Mouse (Mus musculus) cerebellum, adult 8-10 months (tissue): ENCODE data around the gene Spats2l.

Experiments
- DNase-seq: peaks from one replicate; pipeline ENCODE4 v3.0.0; 2022

The Spats2l gene

DNA sequence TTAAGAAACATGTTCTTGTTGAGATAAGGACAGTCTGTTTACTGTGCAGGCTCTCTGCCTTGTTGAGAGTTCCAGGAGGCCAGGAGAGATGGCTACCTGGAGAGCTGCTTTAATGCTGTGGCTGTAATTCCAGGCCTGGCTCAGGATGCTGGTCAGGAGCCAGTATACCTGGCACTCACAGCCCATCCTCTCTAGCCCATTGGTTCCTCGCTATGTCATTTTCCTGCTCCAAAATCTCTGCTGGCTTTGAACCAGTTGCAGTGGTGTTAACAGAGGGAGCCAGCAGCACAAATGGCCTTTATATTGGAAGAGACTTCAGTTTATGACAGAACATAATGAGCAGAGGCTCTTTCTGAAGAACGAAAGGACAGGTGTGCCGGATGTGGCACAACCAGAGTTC lies 127.5 kb downstream of the Spats2l start:
- DNase-seq, result no peak

DNA sequence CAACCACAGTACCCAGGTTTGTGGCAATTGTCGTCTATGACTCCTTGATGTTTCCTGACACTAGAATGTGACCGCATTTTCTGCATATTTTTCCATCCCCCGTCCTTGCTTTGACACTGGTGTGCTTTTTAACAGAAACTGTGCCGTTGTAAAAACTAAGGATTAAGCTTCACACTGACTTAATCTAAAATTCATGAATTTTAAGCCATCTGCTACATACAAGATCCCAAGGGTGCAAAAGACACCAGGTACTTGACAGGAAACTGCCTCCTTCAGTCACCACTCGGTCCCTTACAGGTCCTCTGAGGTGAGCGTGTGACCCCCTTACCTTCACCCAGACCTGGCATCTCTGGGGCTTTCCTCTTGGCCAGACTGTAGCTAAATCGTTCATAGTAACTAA lies 129.8 kb downstream of the Spats2l start:
- DNase-seq, result no peak

DNA sequence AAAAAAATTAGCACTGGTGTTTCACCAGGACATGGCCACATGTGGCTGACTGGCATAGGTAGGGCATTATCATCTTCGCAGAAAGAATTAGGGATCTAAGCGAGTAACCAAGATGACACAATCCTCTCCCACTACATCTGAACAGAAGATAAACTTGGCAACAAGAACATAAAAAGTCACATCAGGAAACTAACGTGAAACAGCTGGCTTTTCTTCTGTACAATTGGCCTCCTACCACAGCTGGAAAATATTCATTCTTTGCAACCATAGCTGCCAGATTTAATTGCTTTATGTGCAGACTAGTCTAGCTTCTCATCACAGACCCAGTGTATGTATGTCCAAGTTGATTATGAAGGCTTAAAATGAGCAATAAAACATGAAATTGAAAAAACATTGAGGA lies 131.9 kb downstream of the Spats2l start:
- no peak for DNase-seq

DNA sequence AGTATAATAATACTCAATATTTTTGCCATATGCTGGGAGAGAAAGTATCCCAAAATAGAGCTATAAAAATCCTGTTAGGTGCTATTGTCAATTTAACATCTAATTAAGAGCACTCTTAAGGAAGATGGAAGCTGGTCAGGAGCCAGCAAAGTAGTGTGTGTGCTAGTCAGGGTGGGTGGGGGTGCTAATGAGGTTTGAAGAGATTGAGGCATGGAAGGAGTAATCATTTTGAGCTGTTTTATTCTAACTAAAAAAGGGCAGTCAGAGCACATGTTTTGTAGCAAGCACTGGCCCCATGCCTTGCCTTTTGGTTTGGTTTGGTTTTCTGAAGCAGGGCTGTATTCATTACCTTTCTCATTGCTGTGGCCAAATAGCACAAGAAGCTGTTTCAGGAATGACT lies 132.3 kb downstream of the Spats2l start:
- DNase-seq, result no peak

GRCm38 (mm10) chr1:57911561-57911960 lies 137.6 kb downstream of the Spats2l start:
- DNase-seq, result no peak

DNA sequence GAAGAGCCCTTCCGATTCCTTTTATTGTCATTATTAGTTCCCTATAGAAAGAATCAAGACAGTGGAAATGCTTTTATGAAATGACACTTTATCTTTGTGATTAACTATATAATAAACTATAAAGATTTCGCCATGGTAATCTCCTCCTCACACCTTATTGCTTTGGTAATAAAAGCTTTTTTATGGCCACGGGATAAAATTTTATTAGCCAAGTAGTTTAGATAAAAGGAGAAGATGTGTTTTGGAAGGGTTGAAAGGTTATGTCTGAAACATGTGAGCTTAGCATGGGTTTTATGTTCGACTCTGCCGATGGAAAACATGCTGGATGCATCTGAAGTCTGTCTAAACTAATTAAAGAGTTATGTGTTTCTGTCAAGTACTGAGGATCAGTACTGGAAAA lies 143.4 kb downstream of the Spats2l start:
- no peak for DNase-seq

GRCm38 (mm10) chr1:57918567-57918966 lies 144.6 kb downstream of the Spats2l start:
- DNase-seq, result no peak

- DNase-seq, result no peak
These were observed 160.3 kb downstream of the Spats2l start for GRCm38 (mm10) chr1:57934287-57934686.

- no peak for DNase-seq
These were observed 166.7 kb downstream of the Spats2l start for GRCm38 (mm10) chr1:57940691-57941090.

- DNase-seq, result no peak
These were observed 167.1 kb downstream of the Spats2l start for GRCm38 (mm10) chr1:57941095-57941494.

DNA sequence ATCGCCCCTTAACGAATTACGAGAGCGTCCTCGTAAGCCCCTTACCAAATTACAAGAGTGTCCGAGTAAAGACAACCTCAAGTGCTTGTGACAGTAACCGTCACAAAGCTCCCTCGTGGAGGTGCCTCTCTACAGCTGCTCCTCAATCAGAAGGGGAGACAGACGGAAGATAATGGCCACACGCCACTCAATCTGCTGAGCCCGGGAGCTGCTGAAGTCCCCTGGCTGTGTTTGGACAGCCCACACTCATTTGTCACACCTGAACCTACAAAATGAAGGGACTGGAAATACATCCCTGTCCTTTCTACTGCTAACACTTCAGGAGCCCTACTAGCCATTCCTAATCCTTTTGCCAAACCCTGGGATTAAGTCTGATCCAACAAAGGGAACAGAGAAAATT lies 167.8 kb downstream of the Spats2l start:
- no peak for DNase-seq

DNA sequence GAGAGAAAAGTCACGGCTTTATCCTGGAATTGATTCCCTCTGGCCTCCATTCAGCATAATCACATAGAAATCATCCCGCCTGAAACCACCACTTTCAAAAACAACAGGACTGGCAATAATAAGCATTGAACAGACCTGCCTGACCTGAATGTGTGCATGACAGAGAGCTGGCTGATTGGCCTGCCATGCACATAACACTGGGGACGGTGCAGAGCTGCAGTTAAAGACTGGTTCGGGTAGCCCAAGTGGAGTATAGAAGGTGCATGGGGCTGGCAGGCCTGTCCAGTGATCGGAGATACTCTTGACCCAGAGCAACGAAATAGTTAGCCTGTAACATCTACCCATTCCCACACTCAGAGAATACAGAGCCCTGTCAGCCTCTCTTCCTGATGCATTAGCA lies 168.3 kb downstream of the Spats2l start:
- DNase-seq, result no peak

DNA sequence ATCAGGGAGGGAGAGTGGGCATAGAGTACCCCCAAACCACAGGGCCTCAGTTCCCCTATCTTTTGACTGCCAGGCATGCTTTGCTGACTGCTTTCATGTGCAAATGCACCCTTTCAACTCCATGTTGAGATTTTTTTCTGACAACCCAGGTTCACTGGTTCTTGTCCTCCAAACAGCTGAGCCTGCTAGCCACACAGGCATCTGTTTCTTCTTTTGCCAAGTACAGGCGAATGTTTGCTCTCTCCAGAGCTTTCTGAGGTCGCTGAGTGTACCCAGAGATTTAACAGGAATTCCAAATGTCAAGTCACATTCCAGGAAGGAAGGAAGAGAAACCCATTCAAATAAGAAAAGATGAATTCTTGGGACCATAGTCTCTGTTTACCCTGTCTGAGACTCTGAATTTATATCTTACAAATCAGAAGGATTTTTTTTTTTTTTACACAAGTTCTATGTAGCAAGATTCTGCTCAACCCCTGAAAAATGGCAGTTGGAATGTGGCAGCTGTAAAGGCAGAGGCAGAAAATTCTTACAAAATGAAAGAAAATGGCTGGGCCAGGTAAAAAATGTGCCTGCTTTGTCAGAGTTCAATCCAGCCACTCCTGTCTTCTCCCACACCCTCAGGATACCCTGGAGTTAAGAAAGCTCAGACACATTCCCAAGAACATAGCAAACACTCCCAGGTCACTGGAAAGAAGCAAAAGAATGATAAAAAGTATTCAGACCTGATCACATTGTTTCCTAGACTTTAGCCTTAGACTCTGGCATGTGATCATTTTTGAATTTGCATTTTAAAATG lies 173.8 kb downstream of the Spats2l start:
- DNase-seq, result no peak

DNA sequence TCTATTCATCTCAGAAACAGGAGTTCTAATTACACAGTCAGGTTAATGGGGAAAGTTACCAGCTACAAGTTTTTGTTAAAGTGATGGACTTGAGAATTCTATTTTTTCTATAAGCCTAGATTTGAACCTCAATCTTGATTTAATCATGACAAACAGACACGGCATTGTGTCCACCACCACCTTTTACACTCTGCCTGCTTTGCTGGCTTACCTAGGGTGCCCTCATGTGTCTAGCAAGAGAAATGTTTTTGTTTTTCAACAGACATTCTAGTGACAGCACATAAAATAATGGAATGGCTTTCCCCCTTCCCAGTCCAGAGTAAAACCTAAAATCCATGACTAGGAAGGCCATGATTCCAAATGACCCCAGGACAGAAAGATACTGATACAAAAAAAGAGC lies 175.2 kb downstream of the Spats2l start:
- no peak for DNase-seq

- DNase-seq, result no peak
These were observed 175.8 kb downstream of the Spats2l start for GRCm38 (mm10) chr1:57949716-57950115.

DNA sequence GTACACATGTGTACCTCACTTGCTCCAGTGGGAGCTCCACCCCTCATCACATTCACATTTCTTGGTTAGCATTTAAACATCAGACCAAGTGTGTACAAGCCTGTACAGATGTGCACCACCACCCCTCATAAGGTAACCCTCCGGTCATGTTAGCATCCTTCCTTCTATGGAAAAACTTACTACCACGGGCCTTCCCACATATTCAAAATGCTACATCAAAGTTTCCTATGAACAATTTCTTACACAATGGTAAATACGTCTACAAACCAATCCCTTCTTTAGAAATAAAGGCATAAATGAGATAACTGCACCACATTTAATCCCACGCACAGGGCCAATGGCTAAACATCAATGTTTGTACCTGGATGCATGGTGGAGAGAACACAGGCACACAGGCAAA lies 178.5 kb downstream of the Spats2l start:
- no peak for DNase-seq

- no peak for DNase-seq
These were observed 179.8 kb downstream of the Spats2l start for GRCm38 (mm10) chr1:57953586-57954375.

DNA sequence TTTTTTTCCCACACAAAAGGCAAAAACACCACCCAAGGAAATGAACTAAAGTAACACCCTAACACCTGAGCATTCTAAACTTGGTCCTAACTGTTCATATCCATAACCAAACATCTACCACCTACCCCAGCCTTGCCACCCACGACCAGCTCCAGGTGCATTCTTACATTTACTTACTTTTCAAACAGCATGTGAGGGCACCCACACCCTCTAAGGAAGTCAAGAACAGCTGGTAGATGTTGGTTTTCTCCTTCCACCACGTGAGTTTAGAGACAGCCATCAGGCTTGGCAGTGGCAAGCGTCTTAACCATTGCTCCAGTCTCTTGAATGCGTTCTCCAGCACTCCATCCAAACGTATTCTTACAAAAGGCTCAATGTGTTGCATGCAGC lies 180.4 kb downstream of the Spats2l start:
- DNase-seq, result no peak

DNA sequence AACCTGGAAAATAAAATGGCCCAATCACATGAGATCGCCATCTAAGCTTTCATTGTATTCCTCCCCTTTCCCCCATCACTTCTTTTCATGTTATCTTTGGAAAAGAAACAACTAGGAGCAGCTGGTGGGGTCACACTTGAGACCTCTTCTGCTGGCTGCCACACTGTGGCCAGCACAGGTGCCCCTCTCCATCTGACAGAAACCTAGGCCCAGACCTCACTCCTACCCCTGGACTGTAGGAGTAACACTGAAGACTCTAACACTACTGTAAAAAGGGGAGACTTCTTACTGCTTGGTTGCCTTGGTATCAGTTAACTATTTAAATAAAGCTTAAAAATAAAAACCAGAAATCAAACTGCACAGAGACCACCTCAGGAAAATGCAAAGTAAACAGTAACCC lies 181.8 kb downstream of the Spats2l start:
- DNase-seq, result no peak

GRCm38 (mm10) chr1:57969327-57970271 lies 195.6 kb downstream of the Spats2l start:
- peak; percentile 95 for DNase-seq

- no peak for DNase-seq
These were observed 197.6 kb downstream of the Spats2l start for GRCm38 (mm10) chr1:57971588-57971987.

DNA sequence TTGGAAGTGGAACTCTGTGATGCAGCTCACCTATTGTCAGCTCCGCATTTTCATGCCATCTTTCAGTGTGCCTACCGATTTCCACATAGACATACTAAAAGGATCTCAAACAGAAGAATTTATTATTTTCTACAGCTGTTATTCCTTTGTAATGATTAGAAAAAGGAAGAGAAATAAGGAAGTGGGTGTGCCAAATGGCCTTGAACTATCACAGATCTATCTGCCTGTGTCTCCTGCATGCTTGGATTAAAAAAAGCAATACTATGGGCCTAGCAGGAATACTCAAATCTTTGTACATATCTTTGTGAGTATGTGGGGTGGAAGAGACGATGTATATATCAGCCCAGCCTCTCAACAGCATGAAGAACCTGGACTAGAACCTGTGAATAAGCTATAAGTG lies 202.9 kb downstream of the Spats2l start:
- DNase-seq, result no peak

GRCm38 (mm10) chr1:57989052-57989600 lies 215.2 kb downstream of the Spats2l start:
- no peak for DNase-seq
